Mouse (Mus musculus) adrenal gland (tissue): ENCODE measurements around the gene Ifi202b.
"Not testable (repeated sequence)": the region's sequence is repeated elsewhere in the genome, so short reads cannot be mapped to it uniquely, and the experiment has no call there.

Experiments
- intact Hi-C: fragments of 180-260 bp; cut with DNase I; formaldehyde crosslinking; loops from one replicate; pipeline ENCODE4 v1.15.1; 2025
- long read RNA-seq, 2 experiments: library from polyadenylated mRNA; unstranded; transcript quantifications; one replicate each; pipeline ENCODE4 v2.0.0; 2020; ENCODE audit warnings: borderline replicate concordance in 1 of 2; ENCODE audit not compliant: insufficient replicate concordance in 1 of 2

The Ifi202b gene
- long read RNA-seq, experiment 1: 0 reads
- long read RNA-seq, experiment 2: 0 reads

DNA sequence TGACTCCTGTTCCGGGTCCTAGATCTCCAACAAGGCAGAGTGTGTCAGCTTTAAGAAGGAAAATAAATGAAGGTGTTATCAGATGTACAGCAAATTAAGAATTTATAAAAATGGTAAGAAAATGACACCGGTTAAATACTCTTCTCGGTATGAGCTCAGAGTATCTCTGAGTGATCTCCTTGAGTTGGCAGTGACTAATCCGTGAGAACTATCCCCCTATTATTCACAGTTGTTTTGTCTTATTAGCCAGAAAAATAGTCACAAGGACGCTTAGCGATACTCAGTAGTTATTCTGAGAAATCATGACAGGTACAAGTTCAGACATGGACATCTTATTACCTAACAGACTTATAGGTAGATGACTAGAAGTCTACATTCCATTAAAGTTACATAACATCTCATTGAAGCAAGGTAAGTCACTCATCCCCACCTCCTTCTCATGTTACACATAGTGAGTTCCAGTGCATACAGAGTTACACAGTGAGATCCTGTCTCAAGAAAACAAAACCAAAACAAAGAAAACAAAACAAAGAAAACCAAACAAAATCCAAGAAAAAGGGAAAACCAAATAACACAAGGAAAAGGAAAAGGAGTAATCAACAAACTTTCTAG, at the start of gene Ifi202b:
Ifi202b (minus strand) TSS at position 51 of the 612 bp plus-strand sequence.
- intact Hi-C loops: not testable (repeated sequence)

DNA sequence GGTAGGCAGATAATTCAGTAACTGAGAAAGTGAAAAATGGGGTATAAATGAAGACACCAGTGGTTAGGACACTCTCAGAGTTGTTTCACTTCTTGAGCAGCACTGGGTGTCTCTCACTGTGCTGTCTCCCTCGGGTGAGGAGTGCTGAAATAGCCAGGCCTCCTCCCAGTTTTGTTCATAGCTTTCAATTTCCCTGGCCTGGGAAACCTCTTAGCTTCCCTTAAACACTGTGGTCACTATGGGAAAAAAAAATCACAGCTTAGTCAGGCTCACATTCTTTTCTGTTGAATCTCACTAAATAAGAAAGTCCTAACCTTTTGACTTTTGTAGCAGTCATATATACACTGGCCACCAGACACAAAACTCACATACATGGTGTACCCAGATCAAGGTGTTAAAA, 49.2 kb upstream of the Ifi202b start, which contains the start of gene Ifi205:
Ifi205 (minus strand) TSS at position 113 of the 400 bp plus-strand sequence.
- intact Hi-C loops: no loop called here

DNA sequence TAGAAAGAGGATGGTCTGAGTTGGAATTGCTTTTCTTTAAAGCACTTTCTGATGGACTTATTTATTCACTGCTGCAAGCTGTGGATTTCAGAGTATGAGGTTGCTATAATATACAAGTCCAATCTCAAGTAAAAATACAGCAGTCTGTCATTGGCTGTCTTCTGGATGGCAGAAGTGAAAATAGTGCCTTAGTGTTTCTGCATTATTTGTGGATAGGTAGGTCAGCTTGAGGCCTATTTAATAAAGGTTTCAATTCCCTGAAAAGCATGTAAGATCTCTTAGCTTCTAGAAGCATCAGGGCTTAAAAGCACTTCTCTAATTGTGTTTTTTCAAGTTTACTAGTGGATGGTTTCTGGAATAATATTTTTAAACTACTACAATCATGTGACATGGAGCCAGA, 24.5 kb upstream of the Ifi202b start:
- intact Hi-C loops: not testable (repeated sequence)

DNA sequence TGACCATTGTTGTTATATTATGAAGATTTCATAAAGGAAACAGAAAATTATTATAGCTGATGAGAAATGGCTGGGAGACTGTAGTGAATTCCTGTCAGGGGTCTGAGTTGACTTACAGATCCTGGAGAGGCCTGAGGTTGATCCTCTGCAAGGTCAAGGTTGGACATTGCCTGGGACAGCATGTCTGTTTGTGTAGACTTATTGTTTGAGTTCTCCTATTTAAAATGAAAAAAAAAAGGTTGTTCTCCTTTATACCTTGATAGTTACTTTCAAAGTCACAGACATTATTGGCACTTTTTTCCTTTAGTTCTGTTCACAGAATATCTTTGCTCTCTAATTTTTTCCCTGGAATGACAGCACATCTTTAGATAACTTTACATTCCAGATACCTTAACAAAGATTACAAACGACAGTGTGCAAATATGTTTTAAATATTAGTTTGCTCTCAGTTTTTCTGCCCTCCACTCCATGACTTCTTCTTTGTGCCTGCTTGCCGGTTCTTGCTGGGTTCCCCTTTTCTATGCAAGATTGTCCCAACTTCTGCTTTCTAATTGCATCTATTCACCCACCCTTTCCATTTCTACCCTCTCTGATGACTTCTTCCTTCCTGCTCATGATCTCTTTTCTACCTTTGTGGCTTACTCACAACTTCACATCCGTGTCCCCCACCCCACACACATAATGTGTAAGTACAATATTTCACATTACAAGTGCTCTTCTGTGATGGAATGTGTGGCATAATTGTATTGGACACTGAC, 22.0 kb upstream of the Ifi202b start:
- intact Hi-C loops: not testable (repeated sequence)

DNA sequence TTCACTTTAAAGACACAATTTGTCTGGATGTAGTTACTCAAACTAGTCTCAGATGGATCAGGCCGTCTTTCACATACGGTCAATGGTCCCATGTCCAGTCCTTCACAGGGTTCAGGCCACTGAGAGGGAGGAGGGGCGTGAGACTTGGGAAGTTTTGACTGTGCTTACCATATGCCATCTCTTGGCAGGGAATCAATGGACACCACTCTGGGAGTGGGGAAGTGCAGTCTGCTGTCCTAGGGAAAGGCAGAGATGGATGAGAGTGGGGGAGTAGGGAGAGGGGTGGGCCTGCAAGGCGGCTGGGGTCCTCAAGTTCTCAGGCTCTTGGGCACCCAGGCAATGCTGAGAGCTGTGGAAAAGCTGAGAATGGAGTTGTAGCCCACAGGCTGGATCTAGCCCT, 12.5 kb upstream of the Ifi202b start:
- intact Hi-C loops: no loop called here

DNA sequence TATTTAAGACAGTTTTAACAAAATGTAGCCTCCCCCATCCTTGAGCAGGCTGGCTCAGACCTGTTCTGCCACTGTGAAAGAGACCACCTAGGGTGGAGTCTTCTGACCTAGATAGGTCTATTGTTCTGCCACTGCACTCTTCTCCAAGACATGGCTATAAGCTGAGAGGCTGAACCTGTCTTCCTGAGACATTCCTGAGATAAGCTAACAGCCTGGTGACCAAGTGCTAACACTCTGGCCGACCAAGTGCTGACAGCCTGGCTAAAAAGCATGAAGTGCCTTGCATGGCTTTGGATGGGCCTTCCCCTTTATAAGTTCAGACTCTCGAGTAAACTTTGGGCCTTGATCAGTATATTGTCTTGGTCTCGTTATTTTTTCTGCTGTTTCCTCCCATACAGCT, 1.5 kb downstream of the Ifi202b start:
- intact Hi-C loops: not testable (repeated sequence)

DNA sequence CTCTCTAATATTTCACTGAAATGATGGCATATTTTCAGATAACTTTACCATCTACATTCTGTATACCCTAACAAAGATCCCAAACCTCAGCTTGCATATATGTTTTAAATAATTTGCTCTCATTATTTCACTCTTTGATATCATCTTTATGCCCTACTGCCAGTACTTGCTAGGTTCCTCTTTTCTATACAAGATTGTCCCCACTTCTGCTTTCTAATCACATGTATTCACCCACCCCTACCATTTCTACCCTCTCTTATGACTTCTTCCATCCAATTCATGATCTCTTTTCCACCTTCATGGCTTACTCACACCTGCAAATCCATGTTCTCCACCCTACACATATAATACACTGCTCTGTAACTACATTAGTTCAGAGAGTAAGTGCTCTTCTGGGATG, 4.9 kb downstream of the Ifi202b start:
- intact Hi-C loops: no loop called here

DNA sequence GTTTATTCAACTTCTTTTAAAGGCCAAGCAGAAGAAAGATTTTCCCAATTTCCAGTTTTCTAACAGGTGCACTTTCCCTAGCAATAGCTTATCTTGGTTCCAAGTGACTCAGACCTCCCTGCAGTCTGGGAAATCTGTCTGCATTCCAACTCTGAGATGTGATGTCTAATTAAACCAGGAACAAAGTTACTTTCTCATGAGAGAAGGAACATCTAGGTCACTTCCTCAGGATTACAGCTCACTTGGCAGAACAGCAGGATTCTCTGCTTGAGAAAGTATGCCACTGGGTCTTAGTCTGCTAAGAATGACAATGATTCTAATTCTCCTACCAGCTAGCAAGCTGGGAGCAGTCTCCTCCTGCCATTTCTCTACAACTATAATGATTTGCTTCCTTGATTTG, 9.4 kb downstream of the Ifi202b start:
- intact Hi-C loops: no loop called here

DNA sequence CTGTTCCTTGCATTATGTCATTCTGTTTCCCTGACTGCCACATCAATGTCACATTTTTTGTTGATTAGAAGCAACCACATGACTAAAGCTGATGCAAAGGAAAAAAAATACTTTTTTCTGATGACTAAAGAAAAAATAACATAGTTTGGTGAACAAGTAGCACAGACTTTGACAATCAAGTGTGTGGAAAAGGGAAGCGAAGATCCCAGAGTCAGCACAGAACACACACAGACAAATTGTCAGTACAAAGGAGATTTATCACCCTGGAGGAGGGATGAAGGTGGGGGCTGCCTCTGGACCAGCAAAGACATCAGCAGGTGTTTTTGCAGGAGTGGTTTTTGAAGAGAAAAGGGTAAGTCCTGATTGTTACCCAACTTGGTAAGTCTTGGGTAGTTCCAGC, 21.1 kb downstream of the Ifi202b start:
- intact Hi-C loops: not testable (repeated sequence)

DNA sequence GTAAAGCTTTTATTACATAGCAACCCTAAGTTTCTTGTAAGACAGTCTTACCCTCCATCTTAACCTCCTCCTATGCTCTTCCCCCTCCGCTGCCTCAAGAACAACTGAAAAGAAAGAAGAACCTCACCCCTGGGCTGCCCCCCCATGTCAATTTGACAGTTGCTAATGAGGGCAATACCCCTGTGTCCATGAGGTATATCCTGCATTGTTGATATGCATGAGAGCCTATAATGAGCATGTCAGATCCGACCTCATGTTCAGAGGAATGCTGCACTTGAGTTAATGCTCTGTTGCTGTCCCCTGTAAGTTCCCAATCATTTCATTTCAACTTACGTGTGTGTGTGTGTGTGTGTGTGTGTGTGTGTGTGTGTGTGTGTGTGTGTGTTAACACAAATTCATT, 22.5 kb downstream of the Ifi202b start:
- intact Hi-C loops: not testable (repeated sequence)

DNA sequence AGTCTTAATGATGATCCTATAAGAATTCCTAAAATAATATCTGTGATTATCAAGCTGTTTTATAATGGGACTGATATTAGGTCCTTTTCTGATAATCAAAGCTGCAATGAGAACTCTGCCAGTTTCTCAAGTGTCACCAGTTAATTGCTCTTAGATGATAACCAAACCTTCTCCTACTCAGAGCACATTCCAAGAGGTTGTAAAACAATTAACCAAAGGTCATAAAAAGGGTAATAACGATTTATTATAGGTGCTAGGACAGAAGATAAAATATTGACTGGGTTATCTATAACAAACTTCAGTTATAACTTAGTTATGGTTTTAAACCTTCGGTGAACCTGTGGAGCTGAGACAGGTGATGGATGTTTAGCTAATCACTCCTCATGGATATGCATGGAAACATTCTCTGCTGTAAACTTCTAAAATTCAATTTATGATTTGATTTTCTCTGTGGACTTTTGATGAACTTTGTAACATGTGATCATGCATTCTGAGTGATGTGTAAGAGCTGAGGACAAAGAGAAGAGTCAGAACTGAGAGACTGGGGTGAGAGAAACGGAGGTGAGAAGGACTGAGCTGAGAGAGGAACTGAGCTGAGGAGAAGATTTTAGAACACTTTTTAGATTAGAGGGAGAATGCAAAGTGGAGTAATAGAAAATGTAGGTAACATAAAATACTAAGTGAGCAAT, 26.6 kb downstream of the Ifi202b start:
- intact Hi-C loops: not testable (repeated sequence)

DNA sequence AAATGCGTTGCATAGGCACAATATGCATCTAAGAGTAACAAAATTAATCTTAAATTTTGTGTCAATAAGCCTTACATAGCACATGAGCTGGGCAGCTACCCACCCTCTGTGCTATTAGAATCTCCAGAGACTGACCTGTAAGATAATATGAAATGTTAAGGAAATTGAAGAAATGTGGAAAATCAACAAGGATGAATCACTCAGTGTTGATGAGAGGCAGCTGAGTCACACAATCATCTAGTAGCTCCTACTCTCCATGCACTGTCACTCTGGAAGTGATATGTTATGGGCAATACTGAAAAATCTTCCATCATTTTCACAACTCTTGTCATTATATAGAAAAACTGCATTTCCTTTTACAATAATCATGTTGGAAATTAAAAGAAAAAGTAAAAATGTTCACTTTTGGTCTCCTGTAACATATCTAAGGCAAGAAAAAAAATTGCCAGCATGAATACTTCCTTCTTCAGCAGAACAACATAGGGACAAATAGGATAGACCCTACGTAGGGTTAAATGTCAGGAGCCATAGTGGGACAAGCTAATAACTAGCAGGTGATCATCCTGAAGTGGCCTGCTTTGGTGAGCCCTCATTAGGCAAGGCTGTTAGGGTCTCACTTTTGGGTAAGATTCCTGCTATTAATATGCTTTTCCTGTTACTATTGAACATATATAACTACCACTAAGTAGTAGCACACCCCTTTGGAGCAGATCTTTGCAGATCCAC, 27.3 kb downstream of the Ifi202b start:
- intact Hi-C loops: no loop called here

DNA sequence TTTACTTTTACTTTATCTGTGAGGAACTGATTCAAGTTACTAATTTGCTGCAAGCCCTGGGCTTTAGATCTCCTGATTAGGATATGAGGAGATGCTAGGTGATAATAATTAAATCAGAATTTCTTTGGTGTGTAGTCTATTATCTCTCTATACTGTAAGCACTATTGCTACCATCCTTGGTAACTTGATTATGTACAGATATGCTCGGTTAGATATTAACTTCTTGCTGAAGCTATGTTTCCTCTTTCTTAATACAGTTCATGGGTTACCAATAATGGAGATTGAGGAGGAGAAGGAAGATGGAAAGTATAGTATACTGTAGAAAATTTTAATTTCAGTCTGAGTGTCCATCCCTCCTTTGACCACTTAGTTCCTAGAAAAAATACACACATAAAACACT, 29.0 kb downstream of the Ifi202b start:
- intact Hi-C loops: no loop called here

DNA sequence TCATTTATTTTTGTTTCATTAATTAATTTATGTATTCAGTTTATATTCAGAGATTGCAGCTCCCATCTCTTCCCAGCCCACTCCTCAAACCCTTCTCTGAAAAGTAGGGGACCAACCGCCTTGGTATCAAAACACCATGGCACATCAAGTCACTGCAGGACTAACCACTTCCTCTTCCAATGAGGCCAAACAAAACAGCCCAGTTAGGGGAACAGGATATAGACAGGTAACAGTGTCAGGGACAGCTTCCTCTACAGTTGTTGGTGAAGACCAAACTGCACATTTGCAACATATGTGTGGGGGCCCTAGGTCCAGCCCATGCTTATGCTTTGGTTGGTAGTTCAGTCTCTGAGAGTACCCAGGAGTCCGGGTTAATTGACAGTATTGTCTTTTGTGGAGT, 33.5 kb downstream of the Ifi202b start:
- intact Hi-C loops: not testable (repeated sequence)

DNA sequence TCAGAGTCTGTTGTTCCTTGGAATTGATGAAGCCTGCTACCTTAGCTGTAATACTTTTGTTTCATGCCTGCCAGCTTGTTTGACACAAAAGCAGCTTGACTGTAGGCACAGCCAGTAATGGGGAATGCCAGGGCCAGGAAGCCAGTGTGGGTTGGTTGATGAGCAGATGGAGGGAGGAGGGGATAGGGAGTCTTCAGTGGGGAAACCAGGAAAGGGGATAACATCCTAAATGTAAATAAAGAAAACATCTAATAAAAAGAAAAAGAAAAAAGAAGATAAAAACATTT, 39.8 kb downstream of the Ifi202b start:
- intact Hi-C loops: not testable (repeated sequence)

DNA sequence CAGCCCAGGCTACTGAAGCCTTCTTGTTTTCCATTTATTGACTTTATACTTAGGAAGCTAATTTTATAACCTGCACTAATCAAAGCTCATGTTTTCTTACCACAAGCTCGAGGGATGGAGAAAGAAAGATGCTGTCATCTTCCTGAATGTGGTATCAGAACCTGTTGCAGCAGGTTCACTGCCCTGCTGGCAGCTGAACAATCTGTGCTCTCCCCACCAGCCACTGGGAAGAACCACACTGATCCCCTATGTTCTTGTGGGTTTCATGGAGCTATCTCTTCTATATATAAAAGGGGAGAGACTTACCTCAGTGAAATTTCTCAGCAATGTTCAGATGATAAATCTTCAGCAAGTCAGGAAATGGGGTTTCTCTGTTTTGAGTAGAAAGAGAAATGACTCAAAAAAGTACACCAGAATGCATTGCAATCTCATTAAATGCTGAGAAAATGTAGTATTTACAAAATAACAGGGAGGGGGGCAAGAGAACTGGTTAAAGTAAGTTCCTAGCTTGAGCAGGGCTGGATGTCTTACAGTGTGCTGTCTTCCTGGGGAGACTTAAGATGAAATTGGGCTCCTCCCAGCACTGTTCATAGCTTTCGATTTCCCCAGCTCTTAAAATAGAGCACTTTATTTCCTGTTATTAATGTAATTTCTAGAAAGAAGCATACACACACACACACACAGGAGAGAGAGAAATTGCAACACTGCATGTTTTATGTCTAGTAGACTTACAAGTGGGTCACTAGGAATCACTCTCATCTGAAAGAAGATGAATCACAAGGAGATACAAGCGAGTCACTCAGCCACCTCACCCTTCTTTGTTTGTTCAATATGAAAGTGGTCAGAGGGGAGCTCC, 40.4 kb downstream of the Ifi202b start, which contains the start of the genes Mndal and Ifi203:
Mndal (minus strand) TSS at position 568 of the 856 bp plus-strand sequence.
Ifi203 (minus strand) TSS at position 749 of the 856 bp plus-strand sequence.
- intact Hi-C loops: not testable (repeated sequence)

DNA sequence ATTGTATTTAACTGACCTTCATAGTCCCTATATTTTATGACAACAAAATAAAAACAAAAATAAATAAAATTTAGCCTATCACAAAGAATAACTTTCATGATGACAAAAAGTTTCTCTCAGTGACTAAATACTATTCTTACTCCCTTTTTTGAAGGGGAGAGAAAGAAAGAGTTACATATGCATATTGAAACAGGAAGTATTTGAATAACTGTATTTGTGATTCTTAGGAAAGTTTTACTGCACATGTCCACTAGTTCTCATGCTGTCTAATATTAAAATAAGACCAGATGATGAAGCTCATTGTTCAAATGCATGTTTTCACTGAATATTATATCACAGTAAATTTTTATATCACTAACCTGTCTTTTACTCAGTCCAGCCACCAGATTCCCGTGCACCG, 41.0 kb downstream of the Ifi202b start:
- intact Hi-C loops: not testable (repeated sequence)

DNA sequence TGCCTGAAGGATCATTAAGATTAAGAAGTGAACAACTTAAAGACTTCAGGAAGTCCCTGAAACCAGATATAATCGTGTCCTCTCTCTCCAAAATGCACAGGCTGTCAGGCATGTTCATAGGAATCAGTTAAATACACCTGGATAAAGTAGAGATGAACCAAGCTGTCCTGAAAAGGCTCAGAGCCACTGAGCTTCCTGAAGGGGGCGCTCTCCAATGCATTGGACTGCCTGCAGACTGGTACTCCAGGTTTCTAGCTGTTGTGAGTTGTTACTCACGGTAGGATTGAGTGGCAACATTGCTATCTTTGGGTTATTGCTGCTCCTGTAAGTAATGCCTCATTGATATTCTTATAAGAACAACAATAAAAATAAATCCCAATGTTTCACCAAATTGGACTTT, 63.3 kb downstream of the Ifi202b start:
- intact Hi-C loops: not testable (repeated sequence)

DNA sequence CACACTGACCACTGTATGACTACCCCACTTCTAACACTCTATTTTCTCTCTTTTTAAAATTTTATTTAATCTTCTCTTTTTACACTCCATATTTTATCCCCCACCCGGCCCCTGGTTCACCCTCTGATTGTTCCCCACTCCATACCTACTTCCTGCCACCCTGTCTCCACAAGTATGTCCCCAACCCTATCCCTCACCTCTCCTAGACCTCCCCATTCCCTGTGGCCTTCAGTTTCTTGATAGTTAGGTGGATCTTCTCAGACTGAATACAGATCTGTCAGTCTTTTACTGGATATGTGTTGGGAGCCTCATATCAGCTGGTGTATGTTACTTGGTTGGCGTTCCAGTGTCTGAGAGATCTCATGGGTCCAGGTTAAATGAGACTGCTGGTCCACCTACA, 68.0 kb downstream of the Ifi202b start:
- intact Hi-C loops: no loop called here

DNA sequence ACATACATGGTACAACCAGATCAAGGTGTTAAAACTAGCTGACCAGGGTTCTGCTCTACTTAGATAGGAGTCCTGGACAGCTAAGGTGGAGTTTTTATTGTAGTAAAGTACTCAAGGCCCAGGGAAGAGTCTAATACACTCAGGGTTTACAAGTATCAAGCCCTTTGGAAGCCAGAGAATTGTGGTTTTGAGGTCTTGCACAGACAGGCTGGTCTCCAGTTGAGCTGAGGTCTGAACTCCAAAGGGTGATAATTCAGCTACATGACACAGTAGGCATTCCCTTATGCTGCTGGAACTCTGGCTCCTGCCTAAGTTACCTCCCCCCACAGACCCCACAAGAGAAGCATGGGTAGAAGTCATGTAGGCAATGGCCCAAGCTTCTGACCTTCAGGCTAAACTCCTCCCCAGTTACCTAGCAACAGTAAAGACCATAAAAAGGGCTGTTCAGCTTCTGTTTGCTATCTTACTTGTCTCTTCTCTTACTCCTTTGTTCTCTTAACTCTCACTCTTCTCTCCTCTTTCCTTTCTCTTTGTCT, 69.2 kb downstream of the Ifi202b start:
- intact Hi-C loops: not testable (repeated sequence)
